Mouse (Mus musculus): Measurements from ENCODE around the gene Art3.

Gene Art3

DNA sequence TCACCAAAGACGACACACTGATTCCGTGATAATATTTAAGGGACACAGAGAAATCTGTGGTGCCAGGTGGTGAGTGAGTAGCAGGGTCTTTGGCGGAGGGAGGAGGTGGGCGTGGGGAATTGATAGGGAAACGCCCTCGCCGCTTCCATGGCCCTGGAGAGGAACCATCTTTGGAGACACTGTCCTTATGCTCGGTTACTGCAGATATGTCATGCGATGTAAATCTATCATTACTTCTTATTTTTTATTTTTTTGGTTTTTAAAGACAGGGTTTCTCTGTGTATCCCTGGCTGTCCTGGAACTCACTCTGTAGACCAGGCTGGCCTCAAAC lies 50.7 kb downstream of the Art3 start:
- DNase-seq, result no peak

DNA sequence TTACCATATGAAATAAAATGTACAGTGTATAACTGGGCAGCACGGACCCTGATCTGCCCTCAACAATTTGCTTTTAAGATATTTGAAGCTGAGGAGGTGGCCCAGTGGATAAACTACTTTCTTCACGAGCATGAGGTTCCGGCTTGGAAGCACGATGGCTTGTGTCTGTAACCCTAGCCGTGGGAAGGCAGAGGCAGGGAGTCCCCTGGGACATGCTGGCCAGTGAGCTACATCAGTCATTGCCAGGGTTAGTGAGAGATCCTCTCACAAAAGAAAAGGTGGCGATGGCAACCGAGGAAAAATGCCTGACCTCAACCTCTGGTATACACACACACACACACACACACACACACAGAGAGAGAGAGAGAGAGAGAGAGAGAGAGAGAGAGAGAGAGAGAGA lies 52.1 kb downstream of the Art3 start:
- no peak for DNase-seq

DNA sequence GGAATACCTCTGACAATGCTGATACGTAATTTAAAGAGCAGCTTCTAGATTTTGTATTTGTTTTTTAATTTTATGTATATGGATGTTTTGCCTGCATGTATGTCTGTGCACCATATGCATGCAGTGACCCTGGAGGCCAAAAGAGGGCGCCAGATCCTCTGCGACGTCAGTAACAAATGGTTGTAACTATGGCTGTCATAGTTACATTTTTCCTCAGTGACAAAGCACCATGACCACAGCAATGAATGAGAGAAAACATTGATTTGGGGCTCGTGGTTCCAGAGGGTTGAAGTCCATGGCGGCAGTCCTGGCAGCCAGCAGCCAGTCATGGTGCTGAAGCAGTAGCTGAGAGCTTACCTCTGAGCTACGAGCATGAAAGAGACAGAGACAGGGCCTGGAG lies 53.2 kb downstream of the Art3 start:
- no peak for DNase-seq

DNA sequence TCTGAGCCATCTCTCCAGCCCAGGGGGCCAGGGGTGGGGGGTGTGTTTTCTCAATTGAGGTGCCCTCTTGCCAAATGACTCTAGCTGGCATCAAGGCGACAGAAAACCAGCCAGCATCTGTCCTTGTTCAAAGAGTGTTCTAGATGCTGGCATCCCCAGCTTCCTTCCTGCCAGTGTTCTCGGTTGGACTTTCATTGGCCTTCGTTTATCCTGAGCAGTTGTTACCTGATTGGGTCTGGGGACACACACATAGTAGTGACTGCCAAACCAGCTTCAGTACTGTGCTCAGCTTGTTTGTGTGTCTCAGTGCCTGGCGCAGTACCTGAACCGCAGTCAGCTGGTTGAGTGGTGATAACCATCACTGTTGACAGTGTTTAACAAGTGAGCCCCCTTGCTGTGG lies 54.5 kb downstream of the Art3 start:
- DNase-seq, result no peak

DNA sequence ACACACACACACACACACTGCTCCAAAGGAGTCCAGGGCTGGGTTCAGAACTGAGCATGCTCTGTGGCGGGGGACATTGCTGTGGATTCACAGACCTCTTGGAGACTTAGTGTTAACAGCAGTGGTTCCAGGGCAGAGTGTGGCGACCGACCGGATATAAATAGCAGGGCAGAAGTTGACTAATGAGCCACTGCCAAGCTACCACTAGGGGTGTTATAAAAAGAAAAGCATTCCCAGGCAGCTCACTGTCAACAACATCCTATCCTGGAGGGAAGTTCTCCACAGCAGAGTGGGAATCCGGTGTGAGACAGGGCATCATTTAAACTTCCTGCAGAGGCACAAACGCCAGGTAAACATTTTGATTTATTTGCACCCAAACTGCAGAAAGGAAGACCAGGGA lies 55.0 kb downstream of the Art3 start:
- no peak for DNase-seq

DNA sequence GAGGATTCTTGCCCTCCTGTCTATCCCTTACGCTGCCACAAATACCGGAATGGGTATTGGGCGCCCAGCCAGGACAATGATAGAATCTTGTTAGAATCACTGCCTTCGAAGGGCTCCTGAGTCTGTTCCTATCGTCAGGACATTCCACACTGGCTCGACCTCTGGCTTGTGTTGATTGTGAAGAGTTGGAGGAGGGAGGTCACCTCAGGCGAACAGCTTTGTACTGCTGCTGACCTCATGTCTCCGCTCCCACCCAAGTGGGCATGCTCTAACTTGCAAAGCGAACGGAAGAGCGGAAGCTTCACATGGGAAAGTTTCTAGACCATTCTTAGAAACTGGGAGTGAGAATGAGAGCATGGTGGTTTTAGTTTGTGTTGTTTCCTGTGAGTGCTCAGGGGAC lies 55.8 kb downstream of the Art3 start:
- no peak for DNase-seq

DNA sequence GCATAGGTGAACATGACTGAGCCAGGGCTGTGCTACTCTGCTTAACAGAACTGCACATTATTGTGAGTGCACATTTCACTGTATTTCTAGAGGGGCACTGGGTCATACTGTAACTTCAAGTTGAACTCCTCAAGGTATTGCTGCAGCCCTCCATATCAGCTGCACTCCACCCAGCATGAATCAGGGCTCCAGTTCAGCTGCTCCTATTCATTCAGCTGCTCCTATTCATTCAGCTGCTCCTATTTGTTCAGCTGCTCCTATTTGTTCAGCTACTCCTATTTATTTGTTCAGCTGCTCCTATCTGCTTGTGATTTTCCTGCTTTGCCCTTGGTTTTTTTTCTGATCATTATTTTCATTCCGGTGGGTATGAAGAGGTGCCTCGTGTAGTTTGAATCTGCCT lies 58.4 kb downstream of the Art3 start:
- no peak for DNase-seq

DNA sequence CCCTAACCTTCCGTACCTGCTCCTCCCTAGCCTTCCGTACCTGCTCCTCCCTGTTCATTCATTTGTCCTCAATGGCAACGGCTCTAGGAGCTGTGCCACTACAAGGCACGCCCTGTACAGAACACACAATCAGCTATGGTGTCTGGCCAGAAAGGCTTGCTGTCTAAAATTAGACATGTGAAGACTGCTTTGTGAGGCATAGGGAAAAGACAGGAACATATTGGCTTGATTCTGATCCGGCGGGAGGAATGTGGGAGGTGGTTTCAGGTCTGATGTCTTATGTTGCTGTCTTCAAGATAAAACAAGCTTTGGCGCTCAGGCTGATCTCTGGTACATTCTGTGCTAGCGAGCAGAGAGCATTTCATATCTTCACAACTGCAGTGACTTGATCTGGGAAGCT lies 59.0 kb downstream of the Art3 start:
- no peak for DNase-seq

DNA sequence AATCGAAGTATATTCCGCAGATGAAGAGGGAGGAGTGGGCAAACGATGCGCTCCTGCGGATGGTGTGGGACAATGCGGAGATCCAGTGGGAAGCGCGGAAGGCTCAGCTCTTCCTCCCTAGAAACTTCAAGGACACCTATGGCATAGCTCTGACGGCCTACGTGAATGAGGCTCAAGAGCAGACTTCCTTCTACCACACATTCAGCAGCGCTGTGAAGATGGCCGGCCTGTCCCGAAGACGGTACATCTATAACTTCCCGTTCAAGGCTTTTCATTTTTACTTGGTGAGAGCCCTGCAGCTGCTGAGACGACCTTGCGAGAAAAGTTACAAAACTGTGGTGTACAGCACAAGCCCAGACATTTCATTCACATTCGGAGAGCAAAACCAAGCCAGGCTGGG lies 60.9 kb downstream of the Art3 start:
- DNase-seq, result no peak

DNA sequence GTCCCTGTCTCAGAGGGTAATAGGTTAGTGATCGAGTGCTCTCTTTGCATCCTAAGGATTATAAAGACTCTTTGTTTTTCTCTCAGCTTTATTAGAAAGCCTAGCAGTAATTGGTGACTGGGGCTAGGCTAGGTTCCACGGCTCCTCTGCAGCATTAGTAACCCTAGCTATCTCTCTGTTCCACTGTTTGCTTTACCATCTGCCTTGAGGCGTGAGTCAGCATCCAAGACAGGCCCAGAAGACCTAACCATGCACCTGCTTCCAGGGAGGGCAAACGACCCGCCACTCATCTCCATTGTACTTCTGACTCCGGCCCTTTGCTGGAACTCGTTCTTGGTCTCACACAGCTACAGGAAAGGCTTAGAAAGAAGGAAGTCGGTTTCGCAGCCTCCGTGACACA lies 62.2 kb downstream of the Art3 start:
- DNase-seq, result no peak

DNA sequence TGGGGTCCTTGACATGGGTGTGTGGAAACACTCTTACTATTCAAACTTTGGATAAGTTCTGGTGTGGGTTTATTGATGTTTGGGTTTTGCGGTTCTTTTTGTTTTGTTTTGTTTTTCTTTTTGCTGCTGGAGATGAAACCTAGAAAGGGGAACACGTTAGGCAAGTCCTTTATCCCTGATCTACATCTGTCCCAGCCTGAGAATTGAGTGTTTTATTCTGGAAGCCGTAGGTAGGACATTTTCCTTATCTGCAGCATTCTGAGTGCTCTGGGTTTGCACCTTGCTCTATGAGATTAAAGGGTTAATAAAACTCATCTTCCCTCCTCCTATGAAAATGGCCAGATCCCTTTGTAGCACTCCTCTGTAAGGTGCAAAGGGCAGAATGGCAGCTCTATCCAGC lies 64.1 kb downstream of the Art3 start:
- no peak for DNase-seq

DNA sequence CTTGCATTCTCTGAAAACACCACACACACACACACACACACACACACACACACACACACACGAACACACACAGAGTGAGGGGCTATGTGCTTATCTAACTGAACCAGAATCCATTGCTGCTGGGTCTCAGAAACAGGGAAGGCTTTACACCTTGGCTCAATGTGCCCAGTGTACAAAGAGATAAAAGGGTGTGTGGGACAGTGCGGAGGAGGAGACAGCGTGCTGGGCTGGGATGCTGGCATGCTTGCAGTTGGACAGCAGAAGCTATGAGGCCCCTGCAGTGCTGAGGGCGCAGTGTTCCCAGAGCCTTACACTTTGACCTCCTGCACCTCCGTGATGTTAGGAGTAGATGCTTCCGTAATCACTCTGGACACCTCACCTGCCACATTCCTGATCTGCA lies 64.8 kb downstream of the Art3 start:
- DNase-seq, result no peak

DNA sequence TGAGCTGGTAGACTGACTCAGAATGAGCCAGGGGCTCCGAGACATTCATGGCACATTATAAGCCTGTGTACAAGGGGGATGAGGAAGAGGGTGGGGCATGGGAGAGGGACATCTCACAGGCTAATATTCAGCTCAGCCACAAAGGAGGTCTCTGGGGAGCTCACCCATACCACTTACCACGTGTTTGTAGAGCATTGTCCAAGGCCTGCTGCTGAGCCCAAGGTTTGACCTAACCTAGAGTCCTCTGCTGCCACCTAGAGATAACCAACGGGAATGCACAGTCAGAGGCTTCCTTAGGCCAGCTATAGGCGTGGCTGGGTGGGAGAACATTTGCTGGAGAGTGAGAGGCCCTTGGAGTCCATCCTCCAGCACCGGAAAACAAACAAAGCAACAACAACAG lies 66.5 kb downstream of the Art3 start:
- DNase-seq, result peak; percentile 53

DNA sequence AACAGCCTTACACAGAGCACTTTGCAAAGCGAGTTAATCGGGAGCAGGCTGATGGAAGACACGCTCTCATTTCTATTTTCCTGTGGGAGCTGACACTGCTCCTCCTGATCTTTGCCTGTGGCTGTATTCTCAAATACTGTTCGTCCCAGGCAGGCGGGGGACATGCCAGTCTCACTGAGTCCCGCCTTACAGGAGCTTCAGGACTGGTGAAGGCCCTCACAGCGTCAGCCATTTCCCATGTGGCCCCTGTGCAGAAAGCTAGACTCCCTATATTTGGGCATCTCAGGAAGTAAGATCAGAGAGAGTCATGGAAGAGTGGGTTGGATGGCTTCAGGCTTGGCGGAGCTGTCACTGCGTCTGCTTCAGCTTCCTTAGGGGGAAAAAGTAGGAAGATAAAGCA lies 71.2 kb downstream of the Art3 start:
- no peak for DNase-seq

DNA sequence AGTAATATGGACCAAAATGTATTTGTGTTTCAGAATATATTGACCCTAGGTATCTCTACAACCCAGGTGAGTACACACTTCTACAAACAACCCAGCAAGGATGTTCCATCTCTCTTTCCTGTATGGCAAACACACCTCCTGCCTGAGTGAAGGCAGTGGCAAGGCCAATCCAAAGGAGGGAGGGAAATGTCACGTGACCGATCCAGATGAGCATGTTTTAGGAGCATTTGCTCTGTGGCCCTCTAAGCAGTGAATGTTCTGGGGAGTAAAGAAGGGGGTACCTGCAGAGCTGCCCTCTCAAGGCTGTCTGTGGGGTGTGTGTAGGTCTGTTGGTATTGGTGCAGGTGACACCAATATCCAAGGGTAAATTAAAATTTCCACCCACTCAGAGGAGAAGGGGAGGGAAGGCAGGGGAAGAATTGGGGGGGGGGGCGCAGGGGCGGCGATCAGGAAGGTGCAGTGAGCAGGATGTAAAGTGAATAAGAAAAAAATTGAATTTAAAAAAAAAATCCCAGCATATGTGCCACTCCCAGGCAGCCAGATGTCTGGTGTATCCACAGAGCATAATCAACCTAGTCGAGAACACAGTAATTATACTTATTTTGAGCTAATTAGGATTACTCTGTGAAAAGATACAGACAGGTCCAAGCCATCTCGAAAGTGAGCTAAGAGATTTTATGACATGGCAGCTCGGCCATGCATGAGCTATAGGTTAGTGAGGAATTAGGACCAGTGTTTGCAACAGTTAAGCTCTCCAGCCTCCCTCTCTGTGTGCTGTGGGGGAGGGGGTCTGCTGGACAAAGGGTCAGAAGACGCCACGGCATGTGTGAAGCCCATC lies 72.2 kb downstream of the Art3 start:
- DNase-seq, result no peak

DNA sequence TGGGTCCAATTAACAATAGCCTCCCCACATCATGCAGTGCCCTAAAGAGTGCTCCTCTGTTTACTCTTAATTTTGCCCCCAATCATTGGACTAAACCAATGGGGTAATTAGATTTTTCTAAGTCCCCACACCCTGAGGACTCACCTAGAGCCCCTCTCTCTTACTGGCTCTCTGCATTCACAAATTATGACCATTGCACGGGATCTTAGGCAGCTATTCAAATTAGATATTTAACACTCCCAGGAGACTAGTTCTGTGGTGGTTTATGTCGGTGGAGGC lies 72.7 kb downstream of the Art3 start:
- no peak for DNase-seq

DNA sequence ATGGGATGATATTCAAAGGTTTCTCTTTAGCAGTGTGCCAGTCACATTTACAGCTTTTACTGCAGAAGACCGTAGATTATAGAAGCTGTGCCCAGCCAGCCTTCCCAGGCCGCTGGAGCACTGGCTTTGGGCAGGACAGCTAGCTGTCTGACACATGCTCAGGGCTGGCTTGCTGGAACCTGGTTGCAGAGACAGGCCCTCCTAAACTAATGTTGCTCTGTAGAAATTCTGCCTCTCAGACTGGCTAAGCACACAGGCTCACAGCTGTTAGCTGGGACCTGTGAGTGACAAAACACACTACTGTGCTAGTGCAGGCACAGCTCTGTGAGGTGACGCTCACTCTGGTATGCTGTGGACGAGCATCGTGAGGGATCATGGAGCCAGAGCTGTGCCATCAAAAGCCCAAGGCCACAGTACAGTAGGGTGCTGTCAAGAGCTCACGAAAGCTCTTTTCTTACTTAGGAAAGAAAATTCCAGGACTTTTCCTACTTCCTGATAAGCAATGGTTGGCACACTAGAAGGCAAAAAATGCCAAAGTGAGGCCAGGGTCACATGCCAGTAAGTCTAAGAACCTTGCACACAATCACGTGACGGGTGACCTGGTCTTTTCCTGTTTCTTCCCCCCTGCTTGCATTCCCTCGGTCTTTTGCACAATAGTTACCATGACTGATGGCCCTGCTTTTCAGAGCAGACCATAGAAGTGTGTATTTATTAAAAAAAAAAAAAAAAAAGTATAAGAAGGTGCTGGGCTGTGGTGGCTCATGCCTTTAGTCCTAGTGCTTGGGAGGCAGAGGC lies 77.9 kb downstream of the Art3 start:
- DNase-seq, result no peak

DNA sequence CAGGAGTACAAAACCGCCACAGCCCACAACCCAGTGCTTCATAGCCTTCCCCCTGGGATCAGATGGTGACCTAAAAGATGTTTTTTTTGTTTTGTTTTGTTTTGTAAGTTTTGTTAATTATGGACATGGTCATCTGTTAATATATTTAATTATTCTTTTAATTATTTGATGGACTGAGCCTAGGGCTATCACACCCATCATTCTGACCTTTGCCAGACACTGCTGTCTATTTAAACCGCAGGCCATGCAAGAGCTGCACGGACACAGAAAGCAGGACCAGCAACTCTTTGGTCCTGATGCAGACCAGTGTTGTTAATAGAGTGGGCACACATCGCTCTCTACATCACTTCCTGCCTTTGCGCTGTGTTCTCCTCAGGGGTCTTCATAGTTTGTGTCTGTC lies 78.9 kb downstream of the Art3 start:
- DNase-seq, result no peak

DNA sequence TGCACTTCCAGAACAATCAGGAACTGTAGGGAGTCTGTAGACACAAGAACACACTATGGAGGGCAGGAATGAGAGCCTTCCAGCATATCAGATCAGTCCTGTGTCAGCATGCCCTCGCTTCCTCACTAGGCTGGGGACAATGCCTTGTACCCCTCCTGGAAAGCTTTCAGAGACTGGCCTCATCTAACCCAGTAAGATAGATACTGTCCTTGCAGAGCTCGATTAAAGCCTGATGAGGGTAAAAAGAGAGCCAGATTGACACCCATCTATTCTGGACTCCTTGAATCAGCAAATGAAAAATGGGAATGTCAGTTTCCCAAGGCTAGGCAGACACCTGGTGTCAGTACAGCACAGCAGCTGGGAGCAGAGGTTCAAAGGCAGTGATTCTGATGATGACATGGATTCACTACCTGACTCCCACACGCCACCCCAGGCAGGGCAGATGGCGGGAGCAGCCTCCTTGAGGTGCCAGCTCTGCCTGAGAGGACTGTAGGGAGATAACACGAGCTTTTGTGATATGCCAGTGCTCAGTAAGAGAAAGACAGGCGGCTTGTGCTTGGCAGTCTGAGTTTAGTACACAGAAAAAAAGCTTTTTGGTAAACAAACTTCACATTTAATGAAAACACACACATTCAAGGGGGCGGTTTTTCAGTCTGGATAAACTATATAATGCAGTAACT lies 80.0 kb downstream of the Art3 start:
- no peak for DNase-seq

DNA sequence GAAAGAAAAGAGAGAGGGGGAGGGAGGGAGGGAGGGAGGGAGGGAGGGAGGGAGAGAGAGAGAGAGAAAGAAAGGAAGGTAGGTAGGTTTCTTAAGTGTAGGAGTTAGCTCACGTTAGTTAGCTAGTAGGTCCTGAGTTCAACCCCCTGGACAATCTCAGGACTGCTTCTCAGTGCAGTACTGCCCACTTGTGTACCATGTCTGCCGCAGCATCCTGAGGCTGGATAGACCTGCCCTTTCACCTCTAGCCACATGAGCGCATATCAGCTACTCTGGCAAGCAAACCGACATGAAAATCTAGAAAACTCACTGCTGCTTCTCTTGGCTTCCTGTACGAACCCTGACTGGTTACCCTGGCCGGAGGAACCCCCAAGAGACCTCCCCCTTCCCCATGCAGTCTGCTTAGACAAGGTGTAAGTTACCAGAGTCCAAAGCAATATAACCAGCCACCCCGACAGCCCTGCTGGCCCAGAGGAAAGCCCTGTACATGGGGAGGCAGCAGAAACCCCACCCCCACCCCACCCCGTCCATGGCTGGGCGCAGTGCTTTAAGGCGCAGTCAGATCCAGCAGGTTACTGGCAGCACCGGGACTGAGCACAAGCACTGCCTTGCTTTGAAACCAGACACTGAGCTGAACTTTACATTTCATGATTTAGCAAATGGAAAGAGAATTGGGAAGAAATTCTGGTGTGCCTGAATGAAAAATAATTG lies 81.8 kb downstream of the Art3 start:
- DNase-seq, result no peak

DNA sequence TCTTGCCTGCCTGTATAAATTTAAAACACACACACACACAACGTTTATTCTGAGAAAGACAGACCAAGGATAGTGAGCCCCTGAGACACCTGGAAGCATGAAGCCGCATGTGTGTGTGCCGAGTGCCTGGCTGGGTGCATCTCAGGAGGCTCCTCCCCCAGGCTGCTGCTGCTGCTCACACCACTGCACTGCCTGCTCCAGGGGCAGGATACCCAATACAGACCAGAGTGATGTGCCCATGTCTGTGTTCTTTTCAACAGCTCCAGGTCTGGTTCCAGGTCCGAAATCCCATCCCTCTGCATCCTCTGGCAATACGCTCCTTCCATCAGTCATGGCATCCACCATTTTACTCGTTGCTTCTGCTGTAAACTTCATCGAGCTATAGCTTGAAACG lies 82.4 kb downstream of the Art3 start:
- DNase-seq, result no peak

DNA sequence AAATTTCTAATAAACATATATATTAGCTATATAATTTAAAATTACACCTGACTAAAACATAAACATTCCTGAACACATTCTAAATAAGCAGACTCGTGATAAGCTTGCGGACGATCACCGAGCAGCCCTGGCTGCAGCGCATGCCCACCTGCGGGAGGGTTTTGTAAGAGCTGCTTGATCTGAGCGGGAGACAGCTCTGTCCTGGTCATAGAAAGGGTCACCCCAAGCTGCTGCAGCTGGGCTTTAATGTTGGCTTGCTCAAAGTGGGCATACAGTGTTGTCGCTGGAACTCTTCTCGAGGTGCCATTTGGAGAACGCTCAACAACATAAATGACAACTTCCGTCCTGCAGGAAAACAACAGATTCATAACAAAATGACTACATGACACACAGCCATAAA lies 92.5 kb downstream of the Art3 start:
- DNase-seq, result no peak

DNA sequence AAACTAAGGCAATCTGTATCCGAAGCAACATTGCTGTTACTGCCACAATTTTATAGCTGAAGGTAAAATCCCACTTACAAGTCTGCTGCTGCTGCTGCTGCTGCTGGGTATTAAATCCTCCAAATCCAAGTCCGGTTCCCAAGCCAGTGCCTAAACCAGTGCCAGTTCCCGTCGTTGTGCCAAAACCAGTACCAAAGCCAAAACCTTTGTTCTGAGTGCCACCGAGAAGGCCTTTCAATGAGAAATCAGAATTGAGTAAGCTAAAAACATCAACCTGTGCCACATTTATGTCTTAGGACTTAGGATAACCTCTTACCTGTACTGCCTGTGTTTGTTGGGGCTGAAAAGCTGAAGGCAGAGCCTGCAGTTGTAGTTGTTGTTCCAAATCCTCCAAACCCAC lies 99.1 kb downstream of the Art3 start:
- DNase-seq, result no peak

DNA sequence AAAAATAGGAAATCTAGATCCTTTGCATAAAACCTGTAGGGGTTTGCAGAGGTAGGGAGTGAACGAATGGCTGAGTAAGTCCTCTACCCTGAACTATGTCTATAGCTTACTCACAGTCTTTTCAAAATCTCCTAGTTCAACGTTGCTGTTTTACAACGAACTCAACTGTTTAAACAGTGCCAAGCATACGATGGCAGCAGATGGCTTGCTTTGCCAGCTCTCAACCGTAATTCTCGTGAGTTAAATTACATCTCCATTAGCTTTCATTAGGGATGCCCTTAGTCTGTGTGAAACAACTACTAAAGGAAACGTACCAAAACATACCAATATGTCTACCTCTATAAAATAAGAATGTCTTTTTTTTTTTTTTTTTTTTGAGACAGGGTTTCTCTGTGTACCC lies 100.0 kb downstream of the Art3 start:
- DNase-seq, result no peak
